Mouse (Mus musculus): ENCODE results near the gene Gsto2. TPM values are rescaled to one million over a fixed set of nuclear protein-coding genes. Genes with fewer than 3 reads are reported as not detected.

The Gsto2 gene
- polyA plus RNA-seq, 1 experiment from 2014 or later: 1.1 TPM

DNA sequence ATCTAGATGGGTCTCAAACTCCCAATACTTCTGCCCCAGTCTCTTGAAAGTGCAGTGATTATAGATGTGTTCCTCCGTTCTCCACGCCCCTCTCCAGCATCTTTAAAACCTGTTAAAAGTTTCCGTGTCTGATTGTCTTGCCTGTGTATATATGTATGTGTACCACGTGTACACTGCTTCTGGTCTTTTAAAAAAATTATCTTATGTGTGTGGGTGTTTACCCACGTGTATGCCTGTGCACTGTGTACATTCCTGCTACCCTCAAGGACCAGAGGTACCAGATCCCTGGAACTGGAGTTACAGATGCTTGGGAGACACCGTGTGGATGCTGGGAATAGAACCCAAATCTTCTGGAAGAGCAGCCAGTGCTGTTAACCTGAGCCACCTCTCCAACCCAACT, 70.2 kb downstream of the Gsto2 start:
- no peak for ATAC-seq (ENCODE audit: low FRiP score)
- peaks cover 12% of the 10 kb centered on the region for H3K4me1 ChIP-seq (replicated peaks)
- H3K9ac ChIP-seq: no peak overlapping the region
- no peak overlapping the region for H3K4me2 ChIP-seq
- no peaks in the 10 kb centered on the region for H3K9me3 ChIP-seq
- H3K27ac ChIP-seq: no peak overlapping the region
- H3K4me3 ChIP-seq: no peak overlapping the region
- no peaks in the 10 kb centered on the region for H3K36me3 ChIP-seq
- H3K27me3 ChIP-seq: peaks cover 12% of the 10 kb centered on the region
- WGBS: 88% methylated on average over 6 of the region's 6 CpGs

Small RNA genes lying within 50 kb of the gene (microRNA-seq; reads per million reads assigned to microRNA genes)
- gene Gm22240: not detected

Other genes with a start within 250 kb of the Gsto2 start
- 0.18 and 0.31 TPM in 2 replicates for gene Col17a1, start 173.4 kb upstream of the Gsto2 start, polyA plus RNA-seq (2015; fragmentation: Nextera tagmentation; extraction: Ambion mirVana)
- 178 and 182 TPM in 2 replicates for gene Sfr1, start 133.9 kb upstream of the Gsto2 start, polyA plus RNA-seq (2015; fragmentation: Nextera tagmentation; extraction: Ambion mirVana)
- 117 and 118 TPM in 2 replicates for gene Gsto1, start 10.6 kb upstream of the Gsto2 start, polyA plus RNA-seq (2015; fragmentation: Nextera tagmentation; extraction: Ambion mirVana)
- gene Cfap43, start 53.8 kb downstream of the Gsto2 start, polyA plus RNA-seq (2015; fragmentation: Nextera tagmentation; extraction: Ambion mirVana): 1.6 and 2.2 TPM in 2 replicates
- 6.9 and 7.8 TPM in 2 replicates for gene Itprip, start 53.8 kb downstream of the Gsto2 start, polyA plus RNA-seq (2015; fragmentation: Nextera tagmentation; extraction: Ambion mirVana)
- 0.78 and 1.3 TPM in 2 replicates for gene Cfap58, start 72.1 kb downstream of the Gsto2 start, polyA plus RNA-seq (2015; fragmentation: Nextera tagmentation; extraction: Ambion mirVana)

Measured in hindbrain, embryonic 13.5 days (tissue).